Mouse (Mus musculus) CD4-positive, CD25-positive, alpha-beta regulatory T cell, adult 9 weeks (primary cell): ENCODE data around the gene Pygo2. TPM values are rescaled to one million over a fixed set of nuclear protein-coding genes. Genes with fewer than 3 reads are reported as not detected.

ENCODE experiments used
- polyA plus RNA-seq: library from polyadenylated mRNA; unstranded; fragments of 100-300 nt; shearing (Covaris generic); gene quantifications from one replicate; pipeline ENCODE4 v1.2.1, GENCODE M21; 2017

The Pygo2 gene
- 25.5 TPM for polyA plus RNA-seq

GRCm38 (mm10) chr3:89430171-89431159 lies at the start of gene Pygo2:
Gene Pygo2, plus strand, starts transcription at chr3:89430214.

GRCm38 (mm10) chr3:89394006-89394893 lies 35.8 kb upstream of the Pygo2 start, which contains the start of gene Zbtb7b:
Gene Zbtb7b, minus strand, starts transcription at chr3:89394776.

GRCm38 (mm10) chr3:89402693-89403092 lies 27.3 kb upstream of the Pygo2 start, which contains the start of gene Lenep:
Gene Lenep, minus strand, starts transcription at chr3:89402793.

GRCm38 (mm10) chr3:89411490-89412393 lies 18.3 kb upstream of the Pygo2 start, which contains the start of gene Flad1:
Gene Flad1, minus strand, starts transcription at chr3:89411870.

GRCm38 (mm10) chr3:89418170-89418860 lies 11.7 kb upstream of the Pygo2 start, which contains the start of the genes Cks1b and Shc1:
Gene Cks1b, minus strand, starts transcription at chr3:89418383.
Gene Shc1, plus strand, starts transcription at chr3:89418443.

GRCm38 (mm10) chr3:89436176-89437113 lies 6.4 kb downstream of the Pygo2 start, which contains the start of gene Pbxip1:
Gene Pbxip1, plus strand, starts transcription at chr3:89436706.

GRCm38 (mm10) chr3:89454401-89455177 lies 24.6 kb downstream of the Pygo2 start, which contains the start of gene Pmvk:
Gene Pmvk, plus strand, starts transcription at chr3:89454541.

Other genes starting within 250 kb of the Pygo2 start
- gene Fam189b, start 247.1 kb upstream of the Pygo2 start, polyA plus RNA-seq = 240 TPM
- 144 TPM for gene Gba, start 227.3 kb upstream of the Pygo2 start, polyA plus RNA-seq
- 2.3 TPM for gene Thbs3, start 215.0 kb upstream of the Pygo2 start, polyA plus RNA-seq
- gene Mtx1, start 203.1 kb upstream of the Pygo2 start, polyA plus RNA-seq = 151 TPM
- gene Muc1, start 201.2 kb upstream of the Pygo2 start, polyA plus RNA-seq = 0.79 TPM
- gene Krtcap2, start 184.2 kb upstream of the Pygo2 start, polyA plus RNA-seq = 281 TPM
- 4.5 TPM for gene Trim46, start 183.9 kb upstream of the Pygo2 start, polyA plus RNA-seq
- 132 TPM for gene Dpm3, start 170.9 kb upstream of the Pygo2 start, polyA plus RNA-seq
- gene Slc50a1, start 159.6 kb upstream of the Pygo2 start, polyA plus RNA-seq = 288 TPM
- not detected for gene Efna1, start 149.1 kb upstream of the Pygo2 start, polyA plus RNA-seq
- gene Efna3, start 107.2 kb upstream of the Pygo2 start, polyA plus RNA-seq = not detected
- 0.46 TPM for gene Efna4, start 92.2 kb upstream of the Pygo2 start, polyA plus RNA-seq
- gene Adam15, start 80.2 kb upstream of the Pygo2 start, polyA plus RNA-seq = 7.2 TPM
- 0.20 TPM for gene Dcst2, start 68.2 kb upstream of the Pygo2 start, polyA plus RNA-seq
- 1.0 TPM for gene Dcst1, start 65.0 kb upstream of the Pygo2 start, polyA plus RNA-seq
- 62.0 TPM for gene Zbtb7b, start 35.4 kb upstream of the Pygo2 start, polyA plus RNA-seq
- not detected for gene Lenep, start 27.4 kb upstream of the Pygo2 start, polyA plus RNA-seq
- 69.2 TPM for gene Flad1, start 18.3 kb upstream of the Pygo2 start, polyA plus RNA-seq
- gene Cks1b, start 11.8 kb upstream of the Pygo2 start, polyA plus RNA-seq = 30.0 TPM
- 99.8 TPM for gene Shc1, start 11.8 kb upstream of the Pygo2 start, polyA plus RNA-seq
- gene Pbxip1, start 6.5 kb downstream of the Pygo2 start, polyA plus RNA-seq = 175 TPM
- 27.0 TPM for gene Pmvk, start 24.3 kb downstream of the Pygo2 start, polyA plus RNA-seq
- not detected for gene Kcnn3, start 90.0 kb downstream of the Pygo2 start, polyA plus RNA-seq